Mouse (Mus musculus) T-cell, adult 2 months (primary cell): ENCODE data around the gene Higd1c.
A peak's percentile ranks its signal among the peaks of the same experiment; 100 is the strongest.
"Not testable (repeated sequence)": the region's sequence is repeated elsewhere in the genome, so short reads cannot be mapped to it uniquely, and the experiment has no call there.

Experiments used
- DNase-seq: peaks from one replicate; pipeline ENCODE4 v3.0.0; 2022; ENCODE audit warnings: low spot score

Gene Higd1c

GRCm38 (mm10) chr15:100355876-100356275 lies 8.5 kb upstream of the Higd1c start:
- no peak for DNase-seq

DNA sequence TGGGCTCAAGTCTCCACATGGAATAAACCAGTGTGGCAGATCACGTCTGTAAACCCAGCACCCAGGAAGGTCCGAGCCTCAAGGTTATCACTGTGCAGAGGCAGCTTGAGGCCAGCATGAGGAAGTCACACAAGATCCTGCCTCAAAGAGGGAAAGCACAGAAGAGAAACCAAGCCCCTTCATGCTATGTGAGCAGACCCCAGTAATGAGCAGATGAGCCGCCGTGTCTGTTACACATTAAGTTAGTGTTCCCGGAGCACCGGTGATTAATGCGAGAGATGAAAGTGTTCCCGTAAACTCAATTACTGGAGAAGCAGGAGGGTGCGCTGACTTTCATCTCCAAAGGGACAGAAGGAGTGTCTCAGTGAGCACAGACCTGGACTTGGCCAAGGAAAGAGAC lies 1.6 kb downstream of the Higd1c start:
- DNase-seq = not testable (repeated sequence)

DNA sequence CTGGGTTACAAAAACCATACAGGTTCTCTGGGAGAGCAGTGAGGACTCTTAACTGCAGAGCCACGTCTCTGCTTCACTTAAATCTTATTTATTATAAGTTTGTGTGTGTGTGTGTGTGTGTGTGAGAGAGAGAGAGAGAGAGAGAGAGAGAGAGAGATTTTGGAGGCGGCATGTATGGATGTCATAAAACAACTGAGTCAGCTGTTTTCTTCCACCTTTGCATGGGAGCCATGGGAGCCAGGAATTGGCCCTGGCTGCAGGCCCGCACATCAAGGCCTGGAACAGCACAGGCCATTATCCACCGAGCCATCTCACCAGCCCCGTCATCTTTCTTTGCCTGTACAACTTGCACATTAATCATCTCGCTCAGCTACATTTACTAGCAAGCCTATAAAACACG lies 2.8 kb downstream of the Higd1c start:
- no peak for DNase-seq

DNA sequence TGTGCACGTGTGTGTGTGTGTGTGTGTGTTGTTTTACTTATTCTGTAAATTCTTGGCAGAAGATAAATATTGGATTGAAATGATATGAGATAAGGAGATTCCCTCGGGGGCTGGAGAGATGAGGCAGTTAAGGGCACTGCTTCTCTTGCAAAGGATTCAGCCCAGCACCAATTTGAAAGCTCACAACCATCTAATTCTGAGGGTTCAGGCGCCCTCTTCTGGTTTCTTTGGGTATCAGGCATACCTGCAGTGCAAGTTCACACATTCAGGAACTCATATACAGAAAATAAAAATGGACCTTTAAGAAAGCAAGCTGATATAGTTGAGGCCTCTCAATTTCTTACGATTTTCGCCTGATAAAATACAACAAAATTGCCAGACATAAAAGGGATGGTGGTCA lies 10.7 kb downstream of the Higd1c start:
- DNase-seq = peak; percentile 30

DNA sequence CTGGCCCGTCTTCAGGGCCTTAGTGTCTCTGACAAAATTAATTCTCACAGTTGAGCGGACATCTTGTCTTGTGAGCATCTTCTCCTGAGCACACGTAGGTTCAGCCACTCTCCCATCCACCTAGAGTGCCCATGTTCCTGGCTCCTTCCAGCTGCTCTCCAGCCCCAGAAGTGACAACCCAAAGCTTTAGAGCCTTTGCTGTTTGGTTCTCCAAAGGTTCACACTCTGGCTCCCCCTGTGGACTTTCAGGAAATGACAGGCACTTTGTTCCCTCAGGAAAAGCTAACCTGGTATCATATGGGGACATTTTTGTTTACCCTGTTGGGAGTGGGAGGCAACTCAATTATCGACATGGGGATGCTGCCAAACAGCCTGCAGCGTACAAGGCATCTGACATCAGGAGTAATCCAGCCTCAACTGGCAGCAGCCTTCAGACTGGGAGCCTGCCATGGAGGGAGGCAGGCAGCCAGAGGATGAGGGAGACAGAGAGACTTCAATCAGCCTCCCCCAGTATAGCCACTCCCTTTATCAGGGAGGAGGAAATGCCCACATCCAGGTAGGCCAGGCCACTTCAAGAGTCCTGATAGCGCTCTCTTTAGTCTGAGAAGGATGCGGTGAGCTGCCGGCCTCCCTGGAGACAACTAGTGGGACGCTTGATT lies 13.6 kb downstream of the Higd1c start:
- not testable (repeated sequence) for DNase-seq

- no peak for DNase-seq
These were observed 15.3 kb downstream of the Higd1c start for GRCm38 (mm10) chr15:100379658-100380057.

DNA sequence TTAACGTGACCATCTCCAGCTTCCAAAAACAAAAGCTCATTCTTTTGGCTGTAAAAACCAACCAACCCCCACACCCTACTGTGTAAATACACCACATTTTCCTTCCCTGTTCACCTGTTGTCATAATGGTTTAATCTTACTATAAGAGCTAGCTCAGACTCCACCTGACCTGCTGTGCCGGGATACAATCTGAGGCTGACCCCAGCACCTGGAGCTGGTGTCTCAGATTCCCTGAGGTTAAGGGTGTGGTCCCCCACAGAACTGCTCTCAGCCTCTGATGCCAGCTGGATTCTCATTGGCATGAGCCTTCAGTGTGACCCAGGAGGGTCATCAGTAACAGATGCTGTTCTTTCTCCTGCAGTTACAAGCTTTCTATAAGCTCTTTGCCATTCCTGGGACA lies 15.8 kb downstream of the Higd1c start:
- DNase-seq = no peak

DNA sequence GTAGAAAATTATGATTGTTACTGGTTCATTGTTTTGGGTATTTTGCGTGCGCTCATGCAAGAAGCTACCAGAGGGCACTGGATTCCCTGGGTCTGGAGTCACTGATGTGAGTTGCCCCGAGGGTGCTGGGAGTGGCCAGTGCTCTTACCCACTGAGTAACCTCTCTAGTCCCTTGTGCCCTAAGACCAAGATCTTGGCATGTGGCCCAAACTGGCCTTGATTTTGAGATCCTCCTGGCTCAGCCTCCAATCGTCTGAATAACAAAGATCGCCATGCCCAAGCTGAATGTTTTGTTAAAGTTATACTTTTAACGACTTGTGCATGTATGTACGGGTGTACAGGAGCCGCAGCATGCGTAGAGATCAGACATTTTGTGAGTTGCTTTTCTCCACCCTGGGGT lies 21.4 kb downstream of the Higd1c start:
- no peak for DNase-seq

GRCm38 (mm10) chr15:100387544-100388223 lies 23.3 kb downstream of the Higd1c start:
- no peak for DNase-seq

DNA sequence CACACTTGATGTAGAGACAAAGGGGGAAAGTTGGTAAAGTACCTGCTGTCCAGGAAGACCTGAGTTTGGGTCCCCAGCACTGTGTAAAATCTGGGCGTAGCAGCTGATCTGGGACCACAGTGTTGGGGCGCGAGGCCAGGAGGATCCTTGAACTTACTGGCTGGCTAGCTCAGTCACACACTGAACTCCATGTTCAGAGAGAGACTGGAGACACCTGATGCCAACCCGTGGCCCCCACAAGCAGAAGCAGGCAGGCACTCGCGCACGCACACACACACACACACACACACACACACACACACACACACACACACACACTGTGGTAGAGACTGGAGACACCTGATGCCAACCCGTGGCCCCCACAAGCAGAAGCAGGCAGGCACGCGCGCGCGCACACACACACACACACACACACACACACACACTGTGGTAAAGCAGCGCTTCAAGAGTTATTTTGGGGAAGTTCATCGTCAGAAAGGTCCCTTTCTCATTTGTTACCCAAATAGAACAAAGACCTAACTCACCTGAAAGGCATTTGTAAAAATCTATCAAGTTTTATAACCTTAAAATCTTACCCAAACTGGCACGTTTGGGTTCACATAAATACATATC lies 24.0 kb downstream of the Higd1c start:
- DNase-seq = no peak

DNA sequence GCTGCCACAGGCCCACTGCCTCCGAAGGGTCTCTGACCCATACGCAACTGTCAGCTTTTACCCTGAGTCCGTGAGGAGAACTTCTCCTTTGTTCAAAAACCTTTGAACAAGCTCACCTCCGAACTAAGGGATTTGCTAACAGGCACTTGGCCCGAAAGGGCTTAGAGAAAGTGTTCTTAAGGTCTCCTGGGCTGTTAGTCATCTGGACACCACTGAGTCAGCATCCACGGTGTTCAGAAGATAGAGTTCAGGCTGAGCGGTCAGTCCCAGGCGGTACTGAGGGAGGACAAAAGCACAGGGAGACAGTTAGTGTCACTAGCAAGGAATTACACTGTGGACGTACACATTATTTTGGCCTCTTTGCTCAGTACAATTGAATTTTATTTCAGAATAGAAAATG lies 24.5 kb downstream of the Higd1c start:
- no peak for DNase-seq

DNA sequence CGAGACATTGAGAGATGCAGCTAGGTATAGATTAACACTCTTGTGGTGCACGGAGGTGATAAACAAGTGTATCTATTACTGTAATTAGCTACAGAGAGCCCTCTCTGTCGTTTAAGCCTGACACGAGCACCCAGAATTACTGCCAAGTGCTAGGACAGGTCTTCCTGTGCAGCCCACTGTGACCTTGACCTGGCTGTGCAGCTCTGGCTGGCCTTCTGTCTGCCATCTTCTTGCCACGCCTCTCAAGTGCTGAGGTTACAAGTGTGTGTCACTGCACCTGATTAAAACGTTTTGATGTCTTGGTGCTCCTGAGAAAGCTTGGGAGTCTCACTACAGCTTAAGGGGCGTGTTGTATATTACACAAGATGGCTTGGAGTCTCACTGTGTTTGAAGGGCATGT lies 26.7 kb downstream of the Higd1c start:
- DNase-seq = no peak

- no peak for DNase-seq
These were observed 27.3 kb downstream of the Higd1c start for GRCm38 (mm10) chr15:100391599-100391998.

DNA sequence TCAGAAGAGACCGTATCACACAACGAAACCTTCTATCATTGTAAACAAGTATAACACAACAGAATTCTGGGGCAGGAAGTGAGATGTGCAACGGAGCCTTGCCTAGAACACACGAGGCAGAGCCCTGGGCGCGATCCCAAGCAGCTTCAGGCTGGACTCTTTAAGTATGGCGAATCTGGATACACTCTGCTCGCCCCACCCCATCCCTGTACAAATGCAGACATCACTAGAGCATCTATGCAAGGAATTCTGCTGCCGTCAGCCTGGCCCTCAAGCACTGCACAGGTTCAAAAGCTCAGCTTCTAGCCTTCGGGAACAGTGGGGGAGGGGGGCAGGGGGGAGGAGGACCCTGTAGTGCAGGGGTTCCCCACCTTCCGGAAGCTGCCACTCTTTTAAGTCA lies 28.7 kb downstream of the Higd1c start:
- no peak for DNase-seq

GRCm38 (mm10) chr15:100395561-100395960 lies 31.2 kb downstream of the Higd1c start:
- no peak for DNase-seq

- DNase-seq = no peak
These were observed 36.4 kb downstream of the Higd1c start for GRCm38 (mm10) chr15:100400592-100401250.

DNA sequence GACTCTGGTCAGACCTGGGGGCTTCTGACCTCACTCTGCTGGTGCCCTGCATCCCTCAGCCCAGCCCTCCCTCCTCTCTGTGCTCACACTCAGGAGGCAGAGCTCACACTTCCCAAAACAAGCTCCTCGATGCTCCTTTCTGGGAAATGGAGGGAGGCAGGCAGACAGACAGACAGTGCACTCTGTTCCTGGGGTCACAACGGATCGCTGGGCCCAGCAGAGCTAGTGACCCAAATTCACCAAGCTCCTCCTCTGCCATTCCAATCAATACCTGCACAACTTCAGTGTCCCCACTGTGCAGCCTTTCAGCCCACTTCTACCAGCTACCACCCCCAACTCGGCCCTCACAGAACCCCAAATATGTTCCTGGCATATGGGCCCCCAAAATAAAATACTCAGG lies 37.5 kb downstream of the Higd1c start:
- no peak for DNase-seq

- DNase-seq = no peak
These were observed 38.0 kb downstream of the Higd1c start for GRCm38 (mm10) chr15:100402347-100402746.

GRCm38 (mm10) chr15:100402798-100403197 lies 38.5 kb downstream of the Higd1c start:
- no peak for DNase-seq

GRCm38 (mm10) chr15:100403318-100404000 lies 39.1 kb downstream of the Higd1c start:
- no peak for DNase-seq

- DNase-seq = no peak
These were observed 41.7 kb downstream of the Higd1c start for GRCm38 (mm10) chr15:100406088-100406487.

- DNase-seq = no peak
These were observed 46.8 kb downstream of the Higd1c start for GRCm38 (mm10) chr15:100410918-100411672.
